Mouse (Mus musculus) ES-Bruce4 (cell line): Measurements from ENCODE around the gene Plcxd2. TPM values are rescaled to one million over a fixed set of nuclear protein-coding genes. Genes with fewer than 3 reads are reported as not detected.

Experiments
- H3K27ac ChIP-seq: 2 replicates; pipeline ENCODE4 v1.5.1; 2012; ENCODE audit warnings: low read length, inconsistent platforms; ENCODE audit not compliant: insufficient read depth
- H3K27me3 ChIP-seq: 2 replicates; pipeline ENCODE4 v1.6.1; 2012; ENCODE audit warnings: mild to moderate bottlenecking, low read length, inconsistent platforms; ENCODE audit not compliant: control insufficient read depth, poor library complexity, insufficient read depth, severe bottlenecking
- H3K36me3 ChIP-seq: 2 replicates; pipeline ENCODE4 v1.6.1; 2012; ENCODE audit warnings: inconsistent platforms, mild to moderate bottlenecking, low read length, moderate library complexity; ENCODE audit not compliant: control insufficient read depth, poor library complexity, insufficient read depth, severe bottlenecking
- H3K4me1 ChIP-seq: one replicate; pipeline ENCODE4 v1.8.1; 2011; ENCODE audit warnings: low read length; ENCODE audit not compliant: control insufficient read depth, insufficient read depth
- H3K4me3 ChIP-seq: 2 replicates; pipeline ENCODE4 v1.5.1; 2011; ENCODE audit warnings: low read depth, mild to moderate bottlenecking, low read length
- H3K9ac ChIP-seq: 2 replicates; pipeline ENCODE4 v1.6.1; 2012; ENCODE audit warnings: low read depth, mild to moderate bottlenecking, inconsistent platforms; ENCODE audit not compliant: poor library complexity, severe bottlenecking
- H3K9me3 ChIP-seq: replicated peaks from 2 replicates; pipeline ENCODE4 v1.6.1; 2012; ENCODE audit warnings: mild to moderate bottlenecking, low read length, inconsistent platforms; ENCODE audit not compliant: control insufficient read depth, poor library complexity, insufficient read depth, severe bottlenecking
- CTCF ChIP-seq: IDR thresholded peaks from one replicate; pipeline ENCODE4 v1.8.1; 2011; ENCODE audit warnings: low read depth, low read length
- EP300 ChIP-seq: IDR thresholded peaks from 2 replicates; pipeline ENCODE4 v1.6.1; 2011; ENCODE audit warnings: low read depth, low read length; ENCODE audit not compliant: insufficient read depth
- POLR2A ChIP-seq: IDR thresholded peaks from one replicate; pipeline ENCODE4 v1.8.1; 2011; ENCODE audit warnings: low read length; ENCODE audit not compliant: insufficient read depth
- polyA plus RNA-seq: library from polyadenylated mRNA; stranded (reverse); fragments of >200 nt; gene quantifications from 2 replicates; pipeline ENCODE4 v1.2.4, GENCODE M21; 2011; ENCODE audit warnings: low read depth; ENCODE audit not compliant: missing spikeins, insufficient read depth, insufficient read length

The Plcxd2 gene
- polyA plus RNA-seq, 1 experiment: 3.3 TPM

GRCm38 (mm10) chr16:45928090-45928489 lies 81.9 kb downstream of the Plcxd2 start:
- Histone ChIP-seq H3K4me3 (no peak overlapping the region), H3K4me1 (no peaks in the 10 kb centered on the region), H3K27ac (no peak overlapping the region), H3K9ac (no peak overlapping the region), H3K27me3 (no peaks in the 10 kb centered on the region), H3K9me3 (no peaks in the 10 kb centered on the region), H3K36me3 (no peaks in the 10 kb centered on the region)
- TF ChIP-seq EP300 (no peak), POLR2A (no peak)

GRCm38 (mm10) chr16:45927601-45928000 lies 82.4 kb downstream of the Plcxd2 start:
- no peaks in the 10 kb centered on the region for H3K9me3 ChIP-seq
- no peaks in the 10 kb centered on the region for H3K4me1 ChIP-seq
- H3K36me3 ChIP-seq: no peaks in the 10 kb centered on the region
- no peak overlapping the region for H3K27ac ChIP-seq
- H3K9ac ChIP-seq: no peak overlapping the region
- no peaks in the 10 kb centered on the region for H3K27me3 ChIP-seq
- TF ChIP-seq POLR2A (no peak), CTCF (no peak), EP300 (no peak)
- no peak overlapping the region for H3K4me3 ChIP-seq

- TF ChIP-seq CTCF (no peak), EP300 (no peak), POLR2A (no peak)
- Histone ChIP-seq H3K9me3 (no peaks in the 10 kb centered on the region), H3K9ac (no peak overlapping the region), H3K27ac (no peak overlapping the region), H3K36me3 (no peaks in the 10 kb centered on the region), H3K27me3 (no peaks in the 10 kb centered on the region), H3K4me3 (no peak overlapping the region), H3K4me1 (no peaks in the 10 kb centered on the region)
Measured at GRCm38 (mm10) chr16:45926875-45927274, 83.1 kb downstream of the Plcxd2 start.

- Histone ChIP-seq H3K27me3 (no peaks in the 10 kb centered on the region), H3K4me1 (no peaks in the 10 kb centered on the region), H3K9ac (no peak overlapping the region), H3K27ac (no peak overlapping the region), H3K4me3 (no peak overlapping the region), H3K36me3 (no peaks in the 10 kb centered on the region), H3K9me3 (no peaks in the 10 kb centered on the region)
- TF ChIP-seq POLR2A (no peak), EP300 (no peak), CTCF (no peak)
Measured at GRCm38 (mm10) chr16:45923731-45924424, 86.1 kb downstream of the Plcxd2 start.

- H3K27me3 ChIP-seq: no peaks in the 10 kb centered on the region
- H3K9me3 ChIP-seq: no peaks in the 10 kb centered on the region
- H3K27ac ChIP-seq: no peak overlapping the region
- no peaks in the 10 kb centered on the region for H3K4me1 ChIP-seq
- H3K9ac ChIP-seq: no peak overlapping the region
- TF ChIP-seq CTCF (no peak), EP300 (no peak), POLR2A (no peak)
- H3K36me3 ChIP-seq: no peaks in the 10 kb centered on the region
- no peak overlapping the region for H3K4me3 ChIP-seq
Measured at GRCm38 (mm10) chr16:45922546-45923229, 87.3 kb downstream of the Plcxd2 start.

- TF ChIP-seq EP300 (no peak), CTCF (no peak), POLR2A (no peak)
- no peak overlapping the region for H3K27ac ChIP-seq
- no peak overlapping the region for H3K9ac ChIP-seq
- no peaks in the 10 kb centered on the region for H3K27me3 ChIP-seq
- no peaks in the 10 kb centered on the region for H3K9me3 ChIP-seq
- no peaks in the 10 kb centered on the region for H3K4me1 ChIP-seq
- H3K4me3 ChIP-seq: no peak overlapping the region
- no peaks in the 10 kb centered on the region for H3K36me3 ChIP-seq
Measured at GRCm38 (mm10) chr16:45919572-45919971, 90.4 kb downstream of the Plcxd2 start.

Other genes starting within 250 kb of the Plcxd2 start
- gene Phldb2, start 56.6 kb downstream of the Plcxd2 start, polyA plus RNA-seq: 60.9 and 61.4 TPM in 2 replicates
- not detected in 2 replicates for gene Cd96, start 110.0 kb upstream of the Plcxd2 start, polyA plus RNA-seq
- 142 and 152 TPM in 2 replicates for gene Gm4737, start 144.9 kb upstream of the Plcxd2 start, polyA plus RNA-seq